Mouse (Mus musculus): ENCODE data around the gene Ppef2. TPM values are rescaled to one million over a fixed set of nuclear protein-coding genes. Genes with fewer than 3 reads are reported as not detected.

Ppef2 gene
- polyA plus RNA-seq, 1 experiment from 2014 or later = not detected

GRCm38 (mm10) chr5:92229514-92229913 is 26.6 kb downstream of the Ppef2 start:
- no peak overlapping the region for H3K9ac ChIP-seq (ENCODE audit: low read length)
- ATAC-seq (ENCODE audit: insufficient read depth, low FRiP score, low TSS enrichment) (no peak), DNase-seq (ENCODE audit: low spot score) (no peak)
- no peak overlapping the region for H3K4me2 ChIP-seq (ENCODE audit: low read depth)
- H3K4me3 ChIP-seq (ENCODE audit: low read depth, low read length) = no peak overlapping the region
- H3K27me3 ChIP-seq (ENCODE audit: control insufficient read depth, insufficient read depth, low read length) = no peaks in the 10 kb centered on the region
- no peaks in the 10 kb centered on the region for H3K4me1 ChIP-seq (ENCODE audit: control insufficient read depth, insufficient read depth, low read length)
- WGBS = 96% methylated on average over 3 of the region's 3 CpGs
- H3K9me3 ChIP-seq (ENCODE audit: control insufficient read depth, low read length) = no peaks in the 10 kb centered on the region
- H3K27ac ChIP-seq (ENCODE audit: low read depth, low read length) = no peak overlapping the region
- no peaks in the 10 kb centered on the region for H3K36me3 ChIP-seq (ENCODE audit: control insufficient read depth, insufficient read depth, low read length)

DNA sequence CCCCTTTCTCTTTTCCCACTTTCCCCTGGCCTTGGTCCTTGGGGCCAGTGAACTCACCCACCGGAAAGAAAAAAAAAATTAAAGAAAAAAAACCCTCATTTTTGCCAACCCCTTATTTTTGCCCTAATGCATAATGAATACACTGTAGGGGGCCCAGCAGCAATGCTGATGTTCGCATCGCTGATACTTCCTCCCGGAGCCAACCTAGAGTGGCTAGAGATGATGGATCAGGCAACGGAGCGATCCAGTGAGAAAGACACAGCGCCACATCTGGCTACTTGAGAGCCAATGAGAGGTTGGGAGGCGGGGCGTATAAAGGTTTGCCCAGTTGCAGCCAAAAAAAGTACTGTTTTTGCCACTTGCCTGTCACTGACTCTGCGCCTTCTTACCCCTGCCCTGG is 27.3 kb downstream of the Ppef2 start:
- Histone ChIP-seq H3K27me3 (ENCODE audit: control insufficient read depth, insufficient read depth, low read length) (no peaks in the 10 kb centered on the region), H3K9ac (ENCODE audit: low read length) (no peak overlapping the region), H3K36me3 (ENCODE audit: control insufficient read depth, insufficient read depth, low read length) (no peaks in the 10 kb centered on the region), H3K4me3 (ENCODE audit: low read depth, low read length) (no peak overlapping the region), H3K9me3 (ENCODE audit: control insufficient read depth, low read length) (no peaks in the 10 kb centered on the region), H3K4me2 (ENCODE audit: low read depth) (no peak overlapping the region), H3K27ac (ENCODE audit: low read depth, low read length) (no peak overlapping the region), H3K4me1 (ENCODE audit: control insufficient read depth, insufficient read depth, low read length) (no peaks in the 10 kb centered on the region)
- DNase-seq (ENCODE audit: low spot score) (no peak), ATAC-seq (ENCODE audit: insufficient read depth, low FRiP score, low TSS enrichment) (no peak)
- 49% methylated on average over 10 of the region's 10 CpGs for WGBS

DNA sequence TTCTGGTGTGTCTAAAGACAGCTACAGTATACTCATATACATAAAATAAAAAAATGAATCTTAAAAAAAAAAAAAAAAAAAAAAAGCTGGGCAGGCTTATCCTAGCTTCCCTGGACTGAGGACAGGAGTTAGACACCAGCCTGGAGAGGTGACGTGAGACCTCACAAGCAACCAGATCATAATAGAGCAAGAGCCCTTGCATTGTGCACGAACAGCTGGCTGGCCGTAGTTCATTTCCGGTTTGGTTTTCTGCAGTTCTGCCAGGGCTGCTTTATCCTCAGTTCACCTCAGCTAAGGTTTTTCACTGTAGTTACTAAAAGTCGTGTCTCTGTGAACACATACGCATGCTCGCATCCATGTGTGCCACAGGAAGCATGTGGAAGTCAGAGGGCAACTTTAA is 28.3 kb downstream of the Ppef2 start:
- Histone ChIP-seq H3K4me2 (ENCODE audit: low read depth) (no peak overlapping the region), H3K27me3 (ENCODE audit: control insufficient read depth, insufficient read depth, low read length) (no peaks in the 10 kb centered on the region), H3K36me3 (ENCODE audit: control insufficient read depth, insufficient read depth, low read length) (no peaks in the 10 kb centered on the region), H3K4me1 (ENCODE audit: control insufficient read depth, insufficient read depth, low read length) (no peaks in the 10 kb centered on the region), H3K27ac (ENCODE audit: low read depth, low read length) (no peak overlapping the region), H3K9ac (ENCODE audit: low read length) (no peak overlapping the region), H3K9me3 (ENCODE audit: control insufficient read depth, low read length) (no peaks in the 10 kb centered on the region), H3K4me3 (ENCODE audit: low read depth, low read length) (no peak overlapping the region)
- ATAC-seq (ENCODE audit: insufficient read depth, low FRiP score, low TSS enrichment) (no peak), DNase-seq (ENCODE audit: low spot score) (no peak)
- WGBS = 89% methylated on average over 7 of the region's 7 CpGs

DNA sequence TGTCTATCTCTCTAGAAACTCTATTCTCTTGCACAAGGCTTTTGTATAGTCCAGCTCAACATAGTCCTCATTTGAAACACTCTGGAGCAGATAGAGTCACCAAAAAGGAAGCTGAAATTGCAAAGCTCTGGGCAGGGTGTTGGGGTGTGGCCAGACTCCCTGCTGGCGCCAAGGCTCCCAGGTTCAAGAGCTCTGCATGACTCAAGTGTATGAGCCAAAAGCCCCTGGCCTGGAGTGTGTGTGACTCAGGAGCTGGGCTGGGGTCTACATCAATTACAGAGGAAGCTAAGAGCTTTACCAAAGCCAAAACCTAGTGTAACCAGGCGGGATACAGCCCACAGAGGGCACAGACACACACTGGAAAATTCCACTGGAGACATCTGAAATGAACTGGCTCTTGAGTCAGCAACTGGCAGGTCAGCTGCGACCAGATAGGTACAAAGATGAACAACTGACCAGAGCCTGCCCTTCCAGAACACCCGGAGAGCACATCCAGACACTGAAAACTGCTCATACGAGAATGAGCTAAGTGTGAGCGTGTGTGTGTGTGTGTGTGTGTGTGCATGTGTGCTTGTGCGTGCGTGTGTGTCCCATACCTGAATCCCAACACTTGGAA is 35.7 kb downstream of the Ppef2 start:
- no peaks in the 10 kb centered on the region for H3K27me3 ChIP-seq (ENCODE audit: control insufficient read depth, insufficient read depth, low read length)
- no peaks in the 10 kb centered on the region for H3K9me3 ChIP-seq (ENCODE audit: control insufficient read depth, low read length)
- H3K9ac ChIP-seq (ENCODE audit: low read length) = no peak overlapping the region
- H3K27ac ChIP-seq (ENCODE audit: low read depth, low read length) = no peak overlapping the region
- 92% methylated on average over 8 of the region's 8 CpGs for WGBS
- no peaks in the 10 kb centered on the region for H3K4me1 ChIP-seq (ENCODE audit: control insufficient read depth, insufficient read depth, low read length)
- no peaks in the 10 kb centered on the region for H3K36me3 ChIP-seq (ENCODE audit: control insufficient read depth, insufficient read depth, low read length)
- ATAC-seq (ENCODE audit: insufficient read depth, low FRiP score, low TSS enrichment) (no peak), DNase-seq (ENCODE audit: low spot score) (no peak)
- H3K4me3 ChIP-seq (ENCODE audit: low read depth, low read length) = no peak overlapping the region
- H3K4me2 ChIP-seq (ENCODE audit: low read depth) = no peak overlapping the region

GRCm38 (mm10) chr5:92219826-92220225 is 36.3 kb downstream of the Ppef2 start:
- DNase-seq (ENCODE audit: low spot score) (no peak), ATAC-seq (ENCODE audit: insufficient read depth, low FRiP score, low TSS enrichment) (no peak)
- Histone ChIP-seq H3K27me3 (ENCODE audit: control insufficient read depth, insufficient read depth, low read length) (no peaks in the 10 kb centered on the region), H3K4me3 (ENCODE audit: low read depth, low read length) (no peak overlapping the region), H3K9me3 (ENCODE audit: control insufficient read depth, low read length) (no peaks in the 10 kb centered on the region), H3K36me3 (ENCODE audit: control insufficient read depth, insufficient read depth, low read length) (no peaks in the 10 kb centered on the region), H3K9ac (ENCODE audit: low read length) (no peak overlapping the region), H3K27ac (ENCODE audit: low read depth, low read length) (no peak overlapping the region), H3K4me1 (ENCODE audit: control insufficient read depth, insufficient read depth, low read length) (no peaks in the 10 kb centered on the region), H3K4me2 (ENCODE audit: low read depth) (no peak overlapping the region)
- WGBS = 79% methylated on average over 6 of the region's 6 CpGs

- H3K4me3 ChIP-seq (ENCODE audit: low read depth, low read length) = no peak overlapping the region
- H3K36me3 ChIP-seq (ENCODE audit: control insufficient read depth, insufficient read depth, low read length) = no peaks in the 10 kb centered on the region
- ATAC-seq (ENCODE audit: insufficient read depth, low FRiP score, low TSS enrichment) = no peak
- 52% methylated on average over 17 of the region's 17 CpGs for WGBS
- H3K9me3 ChIP-seq (ENCODE audit: control insufficient read depth, low read length) = no peaks in the 10 kb centered on the region
- H3K4me2 ChIP-seq (ENCODE audit: low read depth) = no peak overlapping the region
- no peak for DNase-seq (ENCODE audit: low spot score)
- no peaks in the 10 kb centered on the region for H3K4me1 ChIP-seq (ENCODE audit: control insufficient read depth, insufficient read depth, low read length)
- H3K27me3 ChIP-seq (ENCODE audit: control insufficient read depth, insufficient read depth, low read length) = no peaks in the 10 kb centered on the region
- no peak overlapping the region for H3K9ac ChIP-seq (ENCODE audit: low read length)
- H3K27ac ChIP-seq (ENCODE audit: low read depth, low read length) = no peak overlapping the region
Measured at GRCm38 (mm10) chr5:92218915-92219793, 36.9 kb downstream of the Ppef2 start.

- H3K4me2 ChIP-seq (ENCODE audit: low read depth) = no peak within 1 kb of the TSS
- no peak within 1 kb of the TSS for H3K27ac ChIP-seq (ENCODE audit: low read depth, low read length)
- no peak within 1 kb of the TSS for H3K9ac ChIP-seq (ENCODE audit: low read length)
- H3K27me3 ChIP-seq (ENCODE audit: control insufficient read depth, insufficient read depth, low read length) = no peaks in the 10 kb centered on the region
- 90% methylated on average over 4 of the region's 4 CpGs for WGBS
- ATAC-seq (ENCODE audit: insufficient read depth, low FRiP score, low TSS enrichment) (no peak), DNase-seq (ENCODE audit: low spot score) (no peak)
- no peaks in the 10 kb centered on the region for H3K4me1 ChIP-seq (ENCODE audit: control insufficient read depth, insufficient read depth, low read length)
- no peaks in the 10 kb centered on the region for H3K36me3 ChIP-seq (ENCODE audit: control insufficient read depth, insufficient read depth, low read length)
- H3K9me3 ChIP-seq (ENCODE audit: control insufficient read depth, low read length) = no peaks in the 10 kb centered on the region
- no peak within 1 kb of the TSS for H3K4me3 ChIP-seq (ENCODE audit: low read depth, low read length)
Measured at GRCm38 (mm10) chr5:92215308-92215707, 40.8 kb downstream of the Ppef2 start, which contains the start of gene U90926. Gene U90926 (minus strand): TSS chr5:92215408.

DNA sequence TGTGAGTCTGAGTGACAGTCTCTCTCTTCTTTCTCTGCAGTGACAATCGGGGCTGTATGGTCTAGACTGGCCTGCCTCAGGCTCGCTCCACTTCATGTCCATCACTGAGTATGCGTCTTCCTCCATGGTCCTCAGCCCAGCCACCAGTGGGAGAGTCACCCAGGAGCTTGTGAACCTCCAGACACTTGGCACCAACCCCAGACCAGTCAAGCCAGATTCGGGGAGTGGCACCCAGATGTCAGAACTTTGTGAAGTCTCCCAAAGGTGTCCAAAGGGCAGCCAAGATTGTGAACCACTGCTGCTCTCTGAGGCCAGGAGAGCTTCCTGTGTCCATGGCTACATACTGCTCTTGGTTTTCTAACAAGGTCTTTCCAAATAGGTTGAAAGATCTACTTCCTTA is 43.8 kb downstream of the Ppef2 start:
- H3K9ac ChIP-seq (ENCODE audit: low read length) = no peak overlapping the region
- ATAC-seq (ENCODE audit: insufficient read depth, low FRiP score, low TSS enrichment) (no peak), DNase-seq (ENCODE audit: low spot score) (no peak)
- H3K27me3 ChIP-seq (ENCODE audit: control insufficient read depth, insufficient read depth, low read length) = no peaks in the 10 kb centered on the region
- H3K4me3 ChIP-seq (ENCODE audit: low read depth, low read length) = no peak overlapping the region
- H3K9me3 ChIP-seq (ENCODE audit: control insufficient read depth, low read length) = no peaks in the 10 kb centered on the region
- H3K36me3 ChIP-seq (ENCODE audit: control insufficient read depth, insufficient read depth, low read length) = no peaks in the 10 kb centered on the region
- no peak overlapping the region for H3K27ac ChIP-seq (ENCODE audit: low read depth, low read length)
- no peaks in the 10 kb centered on the region for H3K4me1 ChIP-seq (ENCODE audit: control insufficient read depth, insufficient read depth, low read length)
- H3K4me2 ChIP-seq (ENCODE audit: low read depth) = no peak overlapping the region
- 93% methylated on average over 4 of the region's 4 CpGs for WGBS

DNA sequence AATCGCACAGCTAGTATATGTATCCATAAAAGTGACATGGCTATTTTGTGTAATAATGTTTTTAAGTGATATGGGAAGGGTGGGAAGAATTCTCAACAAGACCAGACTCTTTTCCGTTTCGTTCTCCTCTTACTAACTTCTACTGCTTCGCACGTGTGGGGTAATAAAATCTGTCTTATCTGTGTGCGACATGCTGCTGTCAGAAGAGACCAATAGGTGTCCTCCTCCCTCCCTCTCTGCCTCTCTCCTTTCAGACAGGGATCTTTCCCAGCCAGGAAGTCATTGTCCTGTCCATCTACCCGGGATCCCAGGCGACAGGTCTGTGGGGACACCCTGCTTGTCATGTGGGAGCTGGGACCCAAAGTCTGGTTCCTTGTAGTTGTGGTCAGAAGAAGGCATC is 45.9 kb downstream of the Ppef2 start:
- H3K4me1 ChIP-seq (ENCODE audit: control insufficient read depth, insufficient read depth, low read length) = no peaks in the 10 kb centered on the region
- H3K9me3 ChIP-seq (ENCODE audit: control insufficient read depth, low read length) = no peaks in the 10 kb centered on the region
- no peaks in the 10 kb centered on the region for H3K27me3 ChIP-seq (ENCODE audit: control insufficient read depth, insufficient read depth, low read length)
- H3K4me2 ChIP-seq (ENCODE audit: low read depth) = no peak overlapping the region
- peaks cover 1% of the 10 kb centered on the region; the same call in 1 of the 2 replicates for H3K36me3 ChIP-seq (ENCODE audit: control insufficient read depth, insufficient read depth, low read length)
- no peak overlapping the region for H3K9ac ChIP-seq (ENCODE audit: low read length)
- 76% methylated on average over 8 of the region's 8 CpGs for WGBS
- DNase-seq (ENCODE audit: low spot score) (no peak), ATAC-seq (ENCODE audit: insufficient read depth, low FRiP score, low TSS enrichment) (no peak)
- H3K4me3 ChIP-seq (ENCODE audit: low read depth, low read length) = no peak overlapping the region
- H3K27ac ChIP-seq (ENCODE audit: low read depth, low read length) = no peak overlapping the region
